In the genomic region with DNA sequence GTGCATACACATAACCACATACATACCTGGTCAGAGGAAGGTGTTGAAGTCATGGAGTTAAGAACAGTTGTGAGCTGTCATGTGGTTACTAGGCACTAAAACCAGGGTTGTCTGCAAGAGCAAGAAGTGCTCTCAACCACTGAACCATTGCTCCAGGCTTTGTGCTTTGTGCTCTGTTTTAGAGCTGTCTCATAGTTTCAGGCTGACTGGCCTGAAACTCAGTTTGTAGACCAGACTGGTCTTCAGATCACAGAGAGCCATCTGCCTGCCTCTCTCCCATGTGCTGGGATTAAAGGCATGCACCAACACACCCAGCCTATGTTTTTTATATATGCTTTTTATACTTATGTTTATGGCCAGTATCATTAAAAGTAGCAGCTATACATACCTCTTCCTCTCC, we compare ENCODE assay signal across 24 mouse cellular contexts. TPM values are rescaled to one million over a fixed set of nuclear protein-coding genes. Genes with fewer than 3 reads are reported as not detected.
A peak's percentile ranks its signal among the peaks of the same experiment; 100 is the strongest.
DNase-seq lines count a peak whose midpoint lies in the region; ATAC-seq and TF ChIP-seq lines count a peak whose summit lies in the region.
"Had no signal": no experiment of that assay in that cellular context is flagged by ENCODE, and none has a peak within 500 bp of the region (broad histone marks: within the 10 kb centered on the region; RNA-seq: fewer than 3 reads in every experiment).

No protein-coding gene starts in this region.

- no peak overlapping the region for H3K9ac ChIP-seq in kidney, postnatal 0 days (ENCODE audit: low read depth, low read length)
- H3K9ac ChIP-seq in CH12.LX (ENCODE audit: insufficient read depth, low read depth) = no peak overlapping the region
- H3K9ac ChIP-seq in hindbrain, embryonic 16.5 days (ENCODE audit: low read depth, low read length) = no peak overlapping the region
- H3K9ac ChIP-seq: embryonic facial prominence, embryonic 13.5 days; embryonic facial prominence, embryonic 15.5 days; forebrain, embryonic 12.5 days had no signal

- H3K27ac ChIP-seq in kidney, postnatal 0 days = peak overlapping the region; percentile 26; the same call in 1 of the 2 replicates
- no peak overlapping the region for H3K27ac ChIP-seq in kidney, adult 2 months (ENCODE audit: insufficient read depth, low read depth, low read length)
- no peak overlapping the region for H3K27ac ChIP-seq in CH12.LX (ENCODE audit: insufficient read depth, low read depth)
- no peak overlapping the region for H3K27ac ChIP-seq in hindbrain, embryonic 16.5 days (ENCODE audit: low read depth, low read length)
- H3K27ac ChIP-seq: embryonic facial prominence, embryonic 13.5 days; embryonic facial prominence, embryonic 15.5 days; forebrain, embryonic 10.5 days; forebrain, embryonic 12.5 days had no signal

- no peak for DNase-seq in kidney, postnatal 0 days (ENCODE audit: low spot score)
- DNase-seq in kidney, adult 2 months = no peak
- peak; percentile 34 for DNase-seq in CH12.LX (ENCODE audit: extremely low read depth)
- DNase-seq in Patski (ENCODE audit: low read depth, low spot score) = peak; percentile 13
- DNase-seq: adrenal gland, adult 2 months; adrenal gland, postnatal 10 days; adrenal gland, postnatal 25 days; cerebellum, adult 11 months; cerebellum, adult 18-20 months; cerebellum, adult 8-10 months; cerebellum, adult 9-11 months; cerebellum, postnatal 14 days; cerebellum, postnatal 36 days; embryo, embryonic 11 days had no signal

- H3K27me3 ChIP-seq in kidney, postnatal 0 days (ENCODE audit: insufficient read depth, low read length) = no peaks in the 10 kb centered on the region
- no peaks in the 10 kb centered on the region for H3K27me3 ChIP-seq in kidney, adult 2 months (replicated peaks; ENCODE audit: control insufficient read depth, insufficient read depth, low read length)
- H3K27me3 ChIP-seq in CH12.LX (replicated peaks) (no peaks in the 10 kb centered on the region), Patski (no peaks in the 10 kb centered on the region)
- H3K27me3 ChIP-seq in hindbrain, embryonic 16.5 days (replicated peaks; ENCODE audit: control insufficient read depth, insufficient read depth, low read length) = no peaks in the 10 kb centered on the region
- H3K27me3 ChIP-seq: embryonic facial prominence, embryonic 13.5 days; embryonic facial prominence, embryonic 15.5 days; forebrain, embryonic 12.5 days had no signal

- no peaks in the 10 kb centered on the region for H3K4me1 ChIP-seq in kidney, postnatal 0 days (replicated peaks; ENCODE audit: insufficient read depth, low read length)
- peaks cover 9% of the 10 kb centered on the region; the same call in 1 of the 2 replicates for H3K4me1 ChIP-seq in kidney, adult 2 months (ENCODE audit: control insufficient read depth, insufficient read depth, low read length)
- H3K4me1 ChIP-seq in CH12.LX (ENCODE audit: control insufficient read depth in 1 of 2, insufficient read depth in 2 of 2) = peaks cover 2 to 7% of the 10 kb centered on the region in 2 experiments; a peak in 1 of 4 replicates
- H3K4me1 ChIP-seq in hindbrain, embryonic 16.5 days (ENCODE audit: control insufficient read depth, insufficient read depth, low read depth, low read length) = no peaks in the 10 kb centered on the region
- H3K4me1 ChIP-seq: embryonic facial prominence, embryonic 13.5 days; embryonic facial prominence, embryonic 15.5 days; forebrain, embryonic 10.5 days; forebrain, embryonic 12.5 days had no signal

- H3K4me2 ChIP-seq in kidney, postnatal 0 days (ENCODE audit: low read length) = no peak overlapping the region
- H3K4me2 ChIP-seq in CH12.LX (ENCODE audit: insufficient read depth, low read depth, poor library complexity, severe bottlenecking) = no peak overlapping the region
- no peak overlapping the region for H3K4me2 ChIP-seq in hindbrain, embryonic 16.5 days (ENCODE audit: low read length)
- H3K4me2 ChIP-seq: embryonic facial prominence, embryonic 13.5 days; embryonic facial prominence, embryonic 15.5 days; forebrain, embryonic 12.5 days had no signal

- CTCF ChIA-PET in Patski (lab: Charles Lee) = interaction anchor here (0.9 to 1.8 kb wide), 5 partner anchors 9 to 33 kb away, joined by 3 to 10 read pairs (median 3); no protein-coding TSS in a partner anchor

- peaks cover 4% of the 10 kb centered on the region for H3K79me2 ChIP-seq in CH12.LX (replicated peaks; ENCODE audit: control insufficient read depth, extremely low read depth, insufficient read depth, poor library complexity, severe bottlenecking)

- peak; percentile 43; the same call in 1 of the 2 replicates for TF ChIP-seq EP300 in CH12.LX (IDR thresholded peaks at IDR 0.05; ENCODE audit: low read length)

- dilution Hi-C loops in CH12.LX (cut with MboI; ENCODE audit: extremely low pct_ligation_motif_present, extremely low pct_unique_long_range_greater_than_20kb, low sequenced_read_pairs) = no loop called here

- POLR2A ChIA-PET in Patski (lab: Charles Lee) = no interaction called here

- in situ Hi-C loops in CH12.LX (cut with MboI; ENCODE audit: low pct_ligation_motif_present, low pct_unique_long_range_greater_than_20kb, low sequenced_read_pairs) (no loop called here), Patski (cut with MboI; ENCODE audit: low pct_unique_long_range_greater_than_20kb) (no loop called here)

- no peak overlapping the region for H3K4me3 ChIP-seq in kidney, postnatal 0 days (replicated peaks; ENCODE audit: low read depth, low read length)
- no peak overlapping the region for H3K4me3 ChIP-seq in kidney, adult 2 months (ENCODE audit: insufficient read depth, low read depth, low read length)
- no peak overlapping the region for H3K4me3 ChIP-seq in CH12.LX (replicated peaks in 1 of 3; ENCODE audit: low read depth in 2 of 3, low read length in 2 of 3, poor library complexity in 1 of 3)
- H3K4me3 ChIP-seq in hindbrain, embryonic 16.5 days (ENCODE audit: low read length) = no peak overlapping the region
- H3K4me3 ChIP-seq: embryonic facial prominence, embryonic 13.5 days; embryonic facial prominence, embryonic 15.5 days; erythroblast, embryonic 14.5 days; forebrain, embryonic 10.5 days; forebrain, embryonic 12.5 days had no signal

- TF ChIP-seq POLR2A in kidney, adult 2 months (IDR thresholded peaks at IDR 0.05; ENCODE audit: low read depth, low read length) = no peak
- TF ChIP-seq POLR2A in CH12.LX (IDR thresholded peaks at IDR 0.05; ENCODE audit: low read depth, low read length) = no peak

- H3K36me3 ChIP-seq in kidney, postnatal 0 days (ENCODE audit: insufficient read depth, low read length) = peaks cover 2% of the 10 kb centered on the region; the same call in 1 of the 2 replicates
- H3K36me3 ChIP-seq in kidney, adult 2 months (ENCODE audit: control insufficient read depth, insufficient read depth, low read length) = no peaks in the 10 kb centered on the region
- H3K36me3 ChIP-seq in CH12.LX (replicated peaks in 1 of 2; ENCODE audit: control insufficient read depth in 1 of 2, insufficient read depth in 1 of 2, low read length in 1 of 2) = peaks cover 8 to 42% of the 10 kb centered on the region in 2 experiments
- no peaks in the 10 kb centered on the region for H3K36me3 ChIP-seq in hindbrain, embryonic 16.5 days (ENCODE audit: control insufficient read depth, insufficient read depth, low read length)

- no peak for ATAC-seq in kidney, postnatal 0 days (replicated peaks; ENCODE audit: low FRiP score, low read depth)
- peak; percentile 68 for ATAC-seq in Patski
- no peak for ATAC-seq in hindbrain, embryonic 16.5 days
- ATAC-seq: forebrain, embryonic 14.5 days; forebrain, embryonic 16.5 days had no signal

- no peaks in the 10 kb centered on the region for H3K9me3 ChIP-seq in kidney, postnatal 0 days (replicated peaks; ENCODE audit: low read length)
- no peaks in the 10 kb centered on the region for H3K9me3 ChIP-seq in CH12.LX (replicated peaks; ENCODE audit: low read length)
- H3K9me3 ChIP-seq in hindbrain, embryonic 16.5 days (ENCODE audit: control insufficient read depth, low read length) = no peaks in the 10 kb centered on the region
- H3K9me3 ChIP-seq: embryonic facial prominence, embryonic 13.5 days; embryonic facial prominence, embryonic 15.5 days; forebrain, embryonic 10.5 days; forebrain, embryonic 12.5 days; G1E had no signal

- no peak for TF ChIP-seq CTCF in kidney, postnatal 0 days (IDR thresholded peaks at IDR 0.05; ENCODE audit: low read depth)
- no peak for TF ChIP-seq CTCF in kidney, adult 2 months (conservative IDR thresholded peaks at IDR 0.05; ENCODE audit: insufficient read depth, insufficient read length, low read depth, low read length)
- no peak for TF ChIP-seq CTCF in CH12.LX (conservative IDR thresholded peaks at IDR 0.05 in 1 of 2, IDR thresholded peaks at IDR 0.05 in 1 of 2; ENCODE audit: low read depth in 2 of 2, low read length in 2 of 2)
- TF ChIP-seq CTCF in Patski (IDR thresholded peaks at IDR 0.05) = no peak

- no peak for TF ChIP-seq RAD21 in CH12.LX (IDR thresholded peaks at IDR 0.05; ENCODE audit: low read depth, low read length)

TF ChIP-seq in CH12.LX, 34 proteins besides CTCF, POLR2A, EP300 and RAD21:
- TF ChIP-seq ETS1 (conservative IDR thresholded peaks at IDR 0.05; ENCODE audit: low read depth, low read length) = no peak
- TF ChIP-seq HCFC1 (IDR thresholded peaks at IDR 0.05; ENCODE audit: low read depth, low read length) = no peak
- peak; percentile 68 for TF ChIP-seq IRF4 (IDR thresholded peaks at IDR 0.05; ENCODE audit: low read depth, low read length)
- 0 out of 2 replicates have a peak, but pooled peaks have one; percentile 34 for TF ChIP-seq MXI1 (IDR thresholded peaks at IDR 0.05; ENCODE audit: low read depth, low read length)
- no peak for TF ChIP-seq MAZ (IDR thresholded peaks at IDR 0.05; ENCODE audit: low read depth, low read length)
- peak; percentile 64; the same call in 1 of the 2 replicates for TF ChIP-seq MYC (IDR thresholded peaks at IDR 0.05; ENCODE audit: low read depth, low read length)

RNA-seq across cellular contexts. Expression of a gene that starts 52.5 kb away (rescaled TPM):
- 48.9 and 49.2 TPM in 2 replicates for polyA plus RNA-seq in kidney, postnatal 0 days (2015; fragmentation: Nextera tagmentation; extraction: Ambion mirVana)
- polyA plus RNA-seq in kidney, adult 2 months (2012; rRNA removed) = 29.3 and 32.7 TPM in 2 replicates
- total RNA-seq in CH12.LX (2012; rRNA removed) (23.4 and 27.2 TPM in 2 replicates), CH12.LX (2014; rRNA removed) (22.0 and 23.0 TPM in 2 replicates)
- polyA plus RNA-seq in CH12.LX (2012; ENCODE audit: insufficient read length, low read depth) (36.6 and 39.2 TPM in 2 replicates), Patski (2021) (28.5 TPM)
- polyA plus RNA-seq in hindbrain, embryonic 16.5 days (2015; fragmentation: Nextera tagmentation; extraction: Ambion mirVana) = 37.5 and 42.9 TPM in 2 replicates

RNA-seq across cellular contexts. Expression of a gene that starts 58.7 kb away (rescaled TPM):
- 7.7 and 7.8 TPM in 2 replicates for polyA plus RNA-seq in kidney, postnatal 0 days (2015; fragmentation: Nextera tagmentation; extraction: Ambion mirVana)
- polyA plus RNA-seq in kidney, adult 2 months (2012; rRNA removed) = 2.4 and 3.7 TPM in 2 replicates
- total RNA-seq in CH12.LX (2012; rRNA removed) (0.85 and 1.3 TPM in 2 replicates), CH12.LX (2014; rRNA removed) (0.35 and 0.59 TPM in 2 replicates)
- polyA plus RNA-seq in CH12.LX (2012; ENCODE audit: insufficient read length, low read depth) (0.26 and 0.36 TPM in 2 replicates), Patski (2021) (4.4 TPM)
- polyA plus RNA-seq in hindbrain, embryonic 16.5 days (2015; fragmentation: Nextera tagmentation; extraction: Ambion mirVana) = 4.4 and 5.8 TPM in 2 replicates
- total RNA-seq: common myeloid progenitor, adult 5-6 weeks had no signal
- polyA plus RNA-seq: erythroblast, embryonic 14.5 days had no signal

Comparison
In these comparisons a context has a peak if more than half of its experiments do, and no peak if none do; other contexts are left out.
1. DNase-seq: peak in CH12.LX (single experiment) and Patski (single experiment); none in kidney, postnatal 0 days (single experiment) and kidney, adult 2 months (single experiment).